Mouse (Mus musculus) limb, embryonic 11.5 days (tissue): ENCODE results near the gene Parp2. TPM values are rescaled to one million over a fixed set of nuclear protein-coding genes. Genes with fewer than 3 reads are reported as not detected.

Experiments used
- ATAC-seq: fragments of 200-750 bp; cut with Nextera tagmentation; 2 replicates; pipeline ENCODE4 v1.8.0; 2017; ENCODE audit warnings: low read depth; ENCODE audit not compliant: insufficient number of reproducible peaks, low FRiP score, low TSS enrichment
- DNase-seq: peaks from one replicate; pipeline ENCODE4 v3.0.0-alpha.2; 2015; ENCODE audit warnings: low spot score
- H3K27ac ChIP-seq: fragments of 300-500 bp; sonication (generic); replicated peaks from 2 replicates; pipeline ENCODE4 v1.5.1; 2014; ENCODE audit warnings: low read depth, mild to moderate bottlenecking, low read length
- H3K27me3 ChIP-seq: fragments of 300-500 bp; sonication (generic); 2 replicates; pipeline ENCODE4 v1.6.1; 2014; ENCODE audit warnings: mild to moderate bottlenecking, low read length, mixed read lengths; ENCODE audit not compliant: control insufficient read depth, insufficient read depth
- H3K36me3 ChIP-seq: fragments of 300-500 bp; sonication (generic); 2 replicates; pipeline ENCODE4 v1.6.1; 2014; ENCODE audit warnings: mild to moderate bottlenecking, low read length, moderate library complexity, mixed read lengths; ENCODE audit not compliant: control insufficient read depth, insufficient read depth
- H3K4me1 ChIP-seq: fragments of 300-500 bp; sonication (generic); 2 replicates; pipeline ENCODE4 v1.6.1; 2014; ENCODE audit warnings: low read length, mixed read lengths; ENCODE audit not compliant: control insufficient read depth, insufficient read depth
- H3K4me2 ChIP-seq: fragments of 300-500 bp; sonication (generic); 2 replicates; pipeline ENCODE4 v1.6.1; 2014; ENCODE audit warnings: low read depth, mild to moderate bottlenecking, moderate library complexity; ENCODE audit not compliant: severe bottlenecking
- H3K4me3 ChIP-seq: fragments of 300-500 bp; sonication (generic); 2 replicates; pipeline ENCODE4 v1.5.1; 2014; ENCODE audit warnings: low read depth, low read length
- H3K9ac ChIP-seq: fragments of 300-500 bp; sonication (generic); 2 replicates; pipeline ENCODE4 v1.6.1; 2014; ENCODE audit warnings: mild to moderate bottlenecking, low read length
- H3K9me3 ChIP-seq: fragments of 300-500 bp; sonication (generic); 2 replicates; pipeline ENCODE4 v1.6.1; 2016; ENCODE audit warnings: low read length; ENCODE audit not compliant: control insufficient read depth
- WGBS: fragments of 180-500 bp; shearing (Covaris S2); extraction: QIAGEN DNeasy Blood & Tissue Kit; methylation state at CpG from one replicate; pipeline ENCODE4 v1.1.7; 2014; 5-methylcytosine and 5-hydroxymethylcytosine counted together
- polyA plus RNA-seq: library from polyadenylated mRNA; unstranded; fragments of >200 nt; fragmentation: Nextera tagmentation; extraction: Ambion mirVana; gene quantifications from 2 replicates; pipeline ENCODE4 v1.2.1, GENCODE M21; 2014

The Parp2 gene
- polyA plus RNA-seq = 71.6 and 79.9 TPM in 2 replicates

DNA sequence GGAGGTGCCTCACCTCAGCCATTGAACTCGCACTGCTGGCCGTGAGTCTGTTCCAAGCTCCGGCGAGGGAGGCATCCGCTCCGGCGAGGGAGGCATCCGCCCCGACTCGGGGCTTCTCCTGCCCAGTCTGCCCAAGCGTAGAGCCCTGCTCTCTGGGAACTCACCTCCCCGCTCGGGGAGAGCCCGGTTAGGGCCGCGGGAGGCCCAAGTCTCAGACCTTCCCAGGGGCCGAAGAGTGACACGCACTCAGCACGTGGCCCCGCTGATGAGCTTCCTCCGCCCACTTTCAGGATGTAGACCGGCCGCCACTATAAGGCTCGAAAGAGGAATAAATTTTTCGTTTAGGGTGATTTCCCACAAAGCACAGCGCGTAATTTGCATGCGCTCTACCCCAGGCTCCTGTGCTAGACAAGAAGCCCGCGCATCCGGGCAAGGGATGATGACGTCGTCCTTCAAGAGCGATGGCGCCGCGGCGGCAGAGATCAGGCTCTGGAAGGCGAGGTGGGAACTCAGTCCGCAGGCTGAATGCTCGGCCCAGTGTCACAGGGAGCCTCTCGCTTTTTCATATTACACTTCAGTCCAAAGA, at the start of gene Parp2, which contains the start of gene Ccnb1ip1:
Parp2 (plus strand) TSS at position 355 of the 586 bp plus-strand sequence.
Ccnb1ip1 (minus strand) TSS at position 246 of the 586 bp plus-strand sequence.
- Histone ChIP-seq H3K4me3 (peak within 1 kb of the TSS; percentile 33), H3K27me3 (no peaks in the 10 kb centered on the region), H3K4me1 (no peaks in the 10 kb centered on the region), H3K9ac (peak within 1 kb of the TSS; percentile 68), H3K27ac (peak within 1 kb of the TSS; percentile 68; the same call in 1 of the 2 replicates), H3K9me3 (no peaks in the 10 kb centered on the region), H3K36me3 (no peaks in the 10 kb centered on the region), H3K4me2 (peak within 1 kb of the TSS; percentile 48)
- DNase-seq (peak; percentile 98), ATAC-seq (peak; percentile 99)
- WGBS = under 1% methylated on average over 42 of the region's 42 CpGs

DNA sequence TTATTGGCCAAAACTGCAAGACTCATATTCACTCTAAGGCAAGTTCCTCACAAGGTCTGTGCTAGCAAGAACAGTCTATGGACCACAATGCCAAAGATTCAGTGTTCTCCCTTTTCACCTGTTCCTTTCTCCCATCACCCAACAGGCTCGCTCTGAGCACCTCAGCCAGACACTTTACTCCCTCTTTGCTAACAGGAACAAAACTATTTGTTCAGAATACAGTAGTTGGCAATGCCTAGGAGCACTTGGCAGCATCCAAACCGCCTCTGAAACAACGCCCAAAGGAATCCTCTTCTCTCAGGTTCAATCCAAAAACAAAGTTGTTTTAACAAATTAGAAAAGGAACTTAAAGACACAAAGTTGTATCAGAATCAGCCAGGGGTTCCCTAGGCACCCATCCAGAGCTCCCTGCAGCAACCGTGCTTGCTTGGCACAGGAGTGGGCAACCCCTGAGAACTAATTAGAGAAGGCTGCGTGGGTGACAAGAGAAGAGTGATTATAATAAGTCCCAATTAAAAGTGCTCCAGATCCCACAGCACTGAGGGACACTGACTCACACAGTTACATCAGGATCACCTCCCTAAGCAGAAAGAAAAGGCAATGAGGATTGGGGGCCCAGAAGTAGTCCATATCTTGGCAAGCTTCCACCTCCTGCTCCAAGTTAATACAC, 49.1 kb upstream of the Parp2 start:
- 78% methylated on average over 5 of the region's 5 CpGs for WGBS
- Histone ChIP-seq H3K4me2 (no peak overlapping the region), H3K4me3 (no peak overlapping the region), H3K27ac (no peak overlapping the region), H3K36me3 (no peaks in the 10 kb centered on the region), H3K27me3 (no peaks in the 10 kb centered on the region), H3K9me3 (no peaks in the 10 kb centered on the region), H3K4me1 (no peaks in the 10 kb centered on the region), H3K9ac (no peak overlapping the region)
- ATAC-seq (no peak), DNase-seq (no peak)

DNA sequence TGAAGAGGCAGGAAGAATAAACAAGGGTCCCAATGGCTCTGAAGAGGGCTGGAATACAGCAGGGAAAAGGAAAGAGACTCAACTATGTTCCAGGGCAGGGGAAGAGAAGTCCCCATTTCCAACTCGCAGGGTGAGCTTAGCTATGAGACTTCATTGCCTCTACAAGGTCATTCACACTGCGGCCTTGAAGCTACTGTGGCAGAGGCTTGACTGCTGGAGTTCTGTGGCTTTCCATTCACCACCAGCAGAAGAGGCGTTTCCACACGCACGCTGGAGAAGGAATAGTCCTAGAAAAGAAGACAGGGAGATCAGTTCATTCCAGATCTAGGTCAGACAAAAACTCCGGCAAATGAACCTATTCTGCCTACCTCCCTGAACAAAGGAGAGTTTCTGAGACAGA, 41.9 kb upstream of the Parp2 start:
- H3K27ac ChIP-seq = no peak overlapping the region
- peaks cover 7% of the 10 kb centered on the region for H3K36me3 ChIP-seq
- no peak overlapping the region for H3K4me3 ChIP-seq
- no peaks in the 10 kb centered on the region for H3K27me3 ChIP-seq
- H3K9me3 ChIP-seq = no peaks in the 10 kb centered on the region
- H3K9ac ChIP-seq = no peak overlapping the region
- H3K4me2 ChIP-seq = no peak overlapping the region
- 92% methylated on average over 6 of the region's 6 CpGs for WGBS
- DNase-seq = no peak
- H3K4me1 ChIP-seq = no peaks in the 10 kb centered on the region
- ATAC-seq = no peak

DNA sequence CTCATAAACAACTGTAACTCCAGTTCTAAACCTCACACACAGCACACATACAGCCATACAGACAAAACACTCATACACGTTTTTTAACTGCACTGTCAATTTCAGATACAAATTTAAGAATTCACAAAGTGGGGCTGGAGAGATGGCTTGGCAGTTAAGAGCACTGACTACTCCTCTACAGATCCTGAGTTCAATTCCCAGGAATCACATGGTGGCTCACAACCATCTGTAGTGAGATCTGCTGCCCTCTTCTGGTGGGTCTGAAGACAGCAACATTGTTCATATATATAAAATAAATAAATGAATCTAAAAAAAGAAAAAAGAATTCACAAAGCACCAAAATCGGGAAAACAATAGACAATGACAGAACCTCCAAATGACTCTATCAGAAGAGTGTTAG, 36.3 kb upstream of the Parp2 start:
- H3K4me2 ChIP-seq = no peak overlapping the region
- H3K9ac ChIP-seq = no peak overlapping the region
- no peak overlapping the region for H3K4me3 ChIP-seq
- no peak overlapping the region for H3K27ac ChIP-seq
- H3K9me3 ChIP-seq = no peaks in the 10 kb centered on the region
- DNase-seq (no peak), ATAC-seq (no peak)
- no peaks in the 10 kb centered on the region for H3K4me1 ChIP-seq
- no peaks in the 10 kb centered on the region for H3K27me3 ChIP-seq
- H3K36me3 ChIP-seq = peaks cover 6% of the 10 kb centered on the region
- WGBS = 83% methylated on average over 2 of the region's 2 CpGs

DNA sequence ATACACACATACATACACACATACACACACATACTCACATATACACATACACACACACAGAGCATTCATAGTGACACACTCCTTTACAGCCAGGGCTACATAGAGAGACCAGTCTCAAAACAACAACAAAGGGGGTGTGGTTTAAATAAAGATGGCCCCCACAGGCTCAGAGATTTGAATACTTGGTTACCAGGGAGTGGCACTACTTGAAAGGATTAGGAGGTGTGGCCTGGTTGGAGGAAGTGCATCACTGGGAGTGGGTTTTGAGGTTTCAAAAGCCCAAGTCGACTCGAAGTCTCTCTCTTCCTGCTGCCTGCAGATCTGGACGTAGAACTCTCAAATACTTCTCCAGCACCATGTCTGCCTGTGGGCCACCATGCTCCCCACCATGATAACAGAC, 25.5 kb upstream of the Parp2 start:
- DNase-seq (no peak), ATAC-seq (no peak)
- Histone ChIP-seq H3K27ac (no peak overlapping the region), H3K4me3 (no peak overlapping the region), H3K9me3 (no peaks in the 10 kb centered on the region), H3K4me2 (no peak overlapping the region), H3K27me3 (no peaks in the 10 kb centered on the region), H3K4me1 (0 out of 2 replicates have a peak, but pooled peaks cover 3% of the 10 kb centered on the region), H3K9ac (no peak overlapping the region), H3K36me3 (peaks cover 4% of the 10 kb centered on the region; the same call in 1 of the 2 replicates)
- 89% methylated on average over 3 of the region's 3 CpGs for WGBS

DNA sequence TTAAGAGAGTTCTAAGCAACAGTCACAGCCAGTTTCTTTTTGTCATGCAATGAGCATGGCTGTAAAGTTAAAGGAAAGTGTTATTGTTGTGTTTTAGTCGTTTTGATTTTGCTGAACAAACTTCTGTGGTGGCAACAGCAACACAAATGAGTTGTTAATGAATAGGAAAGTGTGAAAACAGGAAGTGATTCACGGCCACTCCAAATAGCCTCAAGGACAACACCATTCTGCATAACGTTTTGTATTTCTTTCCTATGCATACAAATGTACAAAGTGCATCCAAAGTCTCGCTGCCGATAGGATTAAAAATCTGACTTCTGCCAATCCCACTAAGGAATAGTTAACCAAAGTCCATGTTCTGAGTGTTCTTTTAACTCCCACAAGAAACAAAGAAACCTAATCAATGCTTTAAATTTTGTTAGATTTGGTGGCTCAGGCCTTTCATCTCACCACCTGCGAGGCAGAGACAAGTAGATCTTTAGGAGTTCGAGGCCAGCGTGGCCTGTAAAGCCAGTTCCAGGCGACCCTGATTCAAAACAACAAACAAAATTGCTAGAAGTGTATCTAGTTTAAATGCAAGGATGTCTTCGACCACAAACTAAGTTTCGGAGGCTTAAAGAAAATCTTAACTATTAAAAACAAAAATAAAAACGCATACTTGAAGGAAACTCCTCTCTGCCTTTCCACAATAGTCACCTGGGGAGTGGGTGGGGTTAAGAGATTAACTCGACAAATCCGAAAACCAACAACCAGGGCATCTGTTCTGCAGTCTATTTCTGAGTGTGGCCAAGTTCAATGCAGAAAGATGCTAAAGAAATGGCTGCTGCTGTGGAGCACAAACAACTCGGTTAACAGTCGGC, 23.0 kb upstream of the Parp2 start:
- H3K4me2 ChIP-seq = peak overlapping the region; percentile 49
- ATAC-seq = no peak
- H3K4me3 ChIP-seq = peak overlapping the region; percentile 75
- DNase-seq = peak; percentile 38
- peaks cover 2% of the 10 kb centered on the region; the same call in 1 of the 2 replicates for H3K36me3 ChIP-seq
- H3K4me1 ChIP-seq = 0 out of 2 replicates have a peak, but pooled peaks cover 3% of the 10 kb centered on the region
- H3K9me3 ChIP-seq = no peaks in the 10 kb centered on the region
- H3K27me3 ChIP-seq = no peaks in the 10 kb centered on the region
- peak overlapping the region; percentile 81 for H3K9ac ChIP-seq
- no peak overlapping the region for H3K27ac ChIP-seq
- WGBS = 29% methylated on average over 16 of the region's 16 CpGs

DNA sequence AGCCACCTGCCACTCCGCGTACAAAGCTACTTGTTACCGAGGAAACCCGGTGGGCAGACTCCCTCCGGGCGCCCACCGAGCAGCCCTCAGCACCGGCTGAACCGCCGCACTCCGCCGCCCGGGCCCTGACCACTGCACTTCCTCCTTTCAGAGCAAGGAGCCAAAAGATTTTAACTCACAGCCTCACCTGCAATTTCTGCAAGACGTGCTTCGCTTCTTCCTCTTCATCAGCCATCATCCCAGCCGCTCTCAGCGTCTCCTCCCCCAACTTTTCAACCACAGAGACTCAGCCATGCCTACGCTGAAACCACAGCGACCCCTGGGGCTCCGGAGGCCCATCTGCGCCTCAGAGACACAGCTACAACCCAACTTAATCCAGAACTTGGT, 22.4 kb upstream of the Parp2 start, which contains the start of gene Ttc5:
Ttc5 (minus strand) TSS at position 269 of the 387 bp plus-strand sequence.
- H3K27ac ChIP-seq = no peak within 1 kb of the TSS
- H3K27me3 ChIP-seq = no peaks in the 10 kb centered on the region
- H3K9me3 ChIP-seq = no peaks in the 10 kb centered on the region
- H3K9ac ChIP-seq = peak within 1 kb of the TSS; percentile 81
- WGBS = under 1% methylated on average over 21 of the region's 21 CpGs
- DNase-seq (peak; percentile 98), ATAC-seq (peak; percentile 91)
- H3K4me3 ChIP-seq = peak within 1 kb of the TSS; percentile 75
- H3K4me1 ChIP-seq = 0 out of 2 replicates have a peak, but pooled peaks cover 3% of the 10 kb centered on the region
- H3K36me3 ChIP-seq = peaks cover 2% of the 10 kb centered on the region; the same call in 1 of the 2 replicates
- H3K4me2 ChIP-seq = peak within 1 kb of the TSS; percentile 49

DNA sequence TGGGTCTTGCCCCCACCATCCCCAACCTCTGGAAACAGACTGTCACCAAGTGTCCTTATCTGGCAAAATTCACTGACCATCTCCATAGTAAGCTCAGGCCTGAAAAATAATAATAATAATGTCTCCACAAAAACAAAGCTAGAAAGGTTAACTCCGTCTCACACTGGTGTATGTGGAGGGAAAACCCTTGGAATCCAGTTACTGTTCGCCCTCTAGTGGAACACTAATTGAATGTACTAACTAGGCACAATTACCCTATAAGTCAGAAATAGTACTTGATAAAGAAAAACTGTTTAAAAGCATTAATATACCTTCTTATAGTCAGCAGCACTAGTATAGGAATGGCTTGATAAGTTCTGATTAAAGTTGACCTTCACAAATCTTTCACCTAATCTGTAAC, 19.5 kb upstream of the Parp2 start:
- no peak for DNase-seq
- 0 out of 2 replicates have a peak, but pooled peaks cover 3% of the 10 kb centered on the region for H3K4me1 ChIP-seq
- H3K4me3 ChIP-seq = no peak overlapping the region
- 13% methylated on average over 2 of the region's 2 CpGs for WGBS
- 0 out of 2 replicates have a peak, but pooled peaks cover under 1% of the 10 kb centered on the region for H3K36me3 ChIP-seq
- H3K27ac ChIP-seq = no peak overlapping the region
- H3K27me3 ChIP-seq = no peaks in the 10 kb centered on the region
- no peaks in the 10 kb centered on the region for H3K9me3 ChIP-seq
- ATAC-seq = no peak
- H3K4me2 ChIP-seq = no peak overlapping the region
- no peak overlapping the region for H3K9ac ChIP-seq
